Mouse (Mus musculus): ENCODE data around the gene Rtkn.

- TF ChIP-seq CTCF (IDR thresholded peaks at IDR 0.05) (peak; percentile 52), EP300 (IDR thresholded peaks at IDR 0.05) (no peak)
These were observed 62.2 kb downstream of the Rtkn start for GRCm38 (mm10) chr6:83197345-83198004.

Data from lung, postnatal 0 days (tissue).